Mouse (Mus musculus) retina, embryonic 14.5 days (tissue): ENCODE measurements around the gene Ccnb3.
"Not testable (repeated sequence)": the region's sequence is repeated elsewhere in the genome, so short reads cannot be mapped to it uniquely, and the experiment has no call there.

Source experiments
- DNase-seq: peaks from one replicate; pipeline ENCODE4 v3.0.0-alpha.2; 2015; ENCODE audit warnings: low spot score

Gene Ccnb3

DNA sequence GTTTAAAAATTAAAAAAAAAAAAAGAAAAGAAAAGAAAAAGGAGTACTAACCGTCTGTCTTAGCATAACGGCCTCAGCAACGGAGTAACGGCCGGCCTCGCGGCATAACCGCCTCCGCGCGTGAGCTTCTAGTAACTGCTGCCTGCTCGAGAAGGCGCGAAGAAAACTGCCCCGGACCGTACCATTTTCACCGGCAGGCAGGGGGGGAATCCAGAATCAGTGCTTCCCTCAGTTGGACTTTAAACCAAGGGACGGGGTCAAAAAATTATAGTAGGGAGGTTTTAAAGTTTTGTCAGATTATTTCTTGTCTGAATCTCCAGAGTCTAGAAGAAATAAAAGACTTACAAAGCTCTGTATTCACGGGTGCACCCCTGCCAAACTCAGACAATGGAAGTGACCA, at the start of gene Ccnb3:
Gene Ccnb3, minus strand, starts transcription at position 101 of the 400 bp plus-strand sequence.
- no peak for DNase-seq

DNA sequence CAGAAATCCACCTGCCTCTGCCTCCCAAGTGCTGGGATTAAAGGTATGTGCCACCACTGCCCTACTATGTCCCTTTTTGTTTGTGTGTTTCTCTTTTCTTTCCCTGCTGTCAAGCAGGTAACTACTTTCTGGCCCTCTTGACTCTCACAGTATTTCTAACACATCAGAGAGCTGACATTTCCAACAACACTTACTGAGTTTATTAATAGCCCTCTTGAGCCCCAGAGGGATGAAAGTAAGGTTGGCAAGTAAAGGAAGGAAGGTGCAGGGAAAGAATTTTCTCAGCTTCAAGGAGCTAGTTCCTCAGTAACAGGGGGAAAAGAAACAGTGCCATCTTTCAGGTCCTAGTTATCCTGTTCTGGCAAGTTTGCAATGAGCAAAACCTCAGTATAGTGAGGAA, 48.9 kb upstream of the Ccnb3 start:
- no peak for DNase-seq

DNA sequence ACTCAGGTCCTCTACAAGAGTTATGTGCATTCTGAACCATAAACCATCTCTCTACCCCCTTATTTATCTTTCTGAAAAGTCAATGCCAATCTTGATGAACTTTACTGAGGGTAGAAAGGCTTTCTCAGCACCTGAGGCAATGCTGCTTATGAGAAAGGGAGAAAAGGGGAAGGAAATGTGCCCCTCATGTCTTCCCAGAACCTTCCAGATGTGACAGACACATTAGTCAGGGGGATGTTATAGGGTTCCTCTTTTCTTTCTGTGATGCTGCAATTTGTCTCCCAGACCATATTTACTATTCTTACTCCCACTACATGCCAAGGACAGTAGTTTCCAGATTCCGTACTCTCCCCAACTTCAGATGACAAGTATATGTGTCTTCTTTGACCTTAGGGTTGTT, 44.5 kb upstream of the Ccnb3 start:
- no peak for DNase-seq

DNA sequence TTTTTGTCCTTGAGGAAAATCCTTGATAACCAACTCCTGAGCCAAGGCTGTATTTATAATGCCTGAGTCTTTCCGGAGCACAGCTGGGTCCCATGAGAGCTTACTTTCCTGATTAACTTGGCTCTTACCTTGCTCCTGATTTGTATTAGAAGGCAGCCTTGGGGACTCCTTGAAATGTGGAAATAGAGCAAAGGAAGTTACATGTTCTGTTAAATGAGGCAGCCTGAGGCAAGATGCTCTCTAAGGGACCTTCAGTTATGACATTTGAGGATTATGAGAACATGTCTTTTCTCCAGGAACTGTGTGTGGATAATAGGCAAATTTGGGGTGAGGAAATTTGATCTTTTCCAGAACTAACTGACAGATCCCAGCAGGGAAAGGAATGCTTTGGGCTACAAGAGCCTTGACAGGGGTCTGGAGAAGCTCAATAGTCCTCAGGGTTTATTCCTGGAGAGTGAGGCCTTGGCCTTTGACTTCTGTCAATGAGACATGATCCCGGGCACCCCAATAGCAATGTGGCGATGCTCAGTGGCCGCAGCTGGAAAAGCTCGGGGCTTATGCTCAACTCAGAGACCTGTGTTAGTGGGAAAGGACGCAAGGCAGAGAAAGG, 38.5 kb upstream of the Ccnb3 start:
- no peak for DNase-seq

DNA sequence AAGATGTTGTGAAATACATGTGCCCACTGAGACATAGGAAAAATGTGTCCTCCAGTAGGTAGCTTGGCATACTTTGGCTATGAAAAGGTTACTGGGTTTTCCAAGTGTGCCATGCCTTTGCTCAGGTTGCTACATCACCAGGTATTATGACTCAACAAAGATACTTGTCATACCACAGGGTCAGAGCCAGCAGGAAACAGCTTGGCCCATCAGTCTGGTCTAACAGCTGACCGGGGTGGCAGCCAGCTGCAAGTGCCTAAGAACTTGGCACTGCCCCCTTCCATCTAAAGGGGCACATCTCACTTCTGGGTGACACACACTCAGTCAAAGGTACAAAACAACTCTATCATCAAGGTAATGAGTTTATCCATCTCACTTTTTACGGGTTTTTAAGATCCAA, 26.6 kb upstream of the Ccnb3 start:
- no peak for DNase-seq

DNA sequence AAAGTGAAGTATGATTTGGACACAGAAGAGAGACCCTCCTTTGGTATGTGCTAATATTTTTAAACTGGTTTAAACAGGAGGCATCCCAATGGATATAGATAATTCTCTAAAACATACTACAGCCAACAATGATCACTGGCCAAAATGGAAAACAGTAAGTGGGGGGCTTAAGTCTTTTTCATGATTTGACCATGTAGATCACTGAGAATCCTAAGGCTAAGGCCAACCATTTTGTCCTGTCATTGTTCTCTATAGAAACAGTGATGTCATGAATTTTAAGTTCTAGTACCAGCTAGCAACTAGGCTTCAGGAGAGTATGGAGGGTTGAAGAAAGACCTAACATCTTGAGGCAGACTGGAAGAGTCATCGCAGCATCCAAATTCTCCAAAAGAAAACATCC, 25.8 kb upstream of the Ccnb3 start, which contains the start of gene Akap4:
Gene Akap4, plus strand, starts transcription at position 301 of the 400 bp plus-strand sequence.
- no peak for DNase-seq

DNA sequence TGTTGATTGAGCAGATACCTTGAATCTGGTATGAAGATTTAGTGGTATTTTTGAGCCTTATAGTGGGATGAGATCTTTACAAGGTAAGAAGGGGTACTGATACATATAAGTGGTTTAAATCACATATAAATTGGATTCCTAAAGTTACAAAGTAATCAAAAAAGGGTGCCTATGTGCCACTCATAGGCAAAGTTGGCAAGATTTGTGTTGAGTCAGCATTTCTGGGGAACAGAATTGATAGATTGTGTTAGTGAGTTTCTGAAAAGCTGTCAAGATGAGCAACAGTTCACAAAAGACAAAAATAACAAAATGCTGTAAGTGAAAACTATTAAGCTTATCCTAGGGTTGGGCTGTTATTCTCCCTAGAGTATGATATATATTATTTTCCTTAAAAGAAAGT, 22.7 kb upstream of the Ccnb3 start:
- DNase-seq = no peak

DNA sequence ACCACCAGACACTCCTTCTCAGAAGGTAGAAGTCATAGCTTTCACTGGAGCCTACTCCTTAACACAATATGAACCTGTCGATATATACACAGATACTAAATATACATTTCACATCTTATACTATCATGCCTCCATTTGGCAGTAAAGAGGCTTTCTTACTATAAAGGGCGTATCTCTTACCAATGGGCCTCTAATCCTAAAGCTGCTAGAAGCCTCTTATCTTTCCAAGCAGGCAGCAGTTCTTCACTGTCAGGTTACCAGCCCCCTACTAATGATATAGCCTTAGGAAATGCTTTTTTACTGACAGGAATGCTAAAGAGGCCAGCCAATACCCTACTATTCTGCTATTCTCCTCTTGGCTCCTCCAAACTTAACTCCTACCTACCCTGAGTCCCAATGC, 16.2 kb upstream of the Ccnb3 start:
- no peak for DNase-seq

DNA sequence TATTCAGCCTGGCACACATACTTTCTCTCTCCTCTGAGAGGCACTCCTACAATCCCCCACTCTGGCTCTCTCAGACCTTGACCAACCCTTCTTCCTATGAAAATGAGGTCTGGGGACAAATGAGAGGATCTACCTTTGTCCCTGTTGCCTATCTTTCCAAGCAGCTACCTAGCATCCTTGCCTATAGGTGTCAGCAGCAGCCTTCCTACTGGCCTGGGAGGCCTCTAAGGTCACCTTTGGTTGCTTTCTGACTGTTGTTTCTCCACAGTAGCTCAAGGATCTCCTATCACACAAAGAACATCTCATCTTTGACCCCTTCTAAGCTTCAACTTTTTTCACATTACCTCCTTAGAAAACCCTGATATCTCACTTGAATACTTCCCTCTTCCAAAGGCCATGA, 15.6 kb upstream of the Ccnb3 start:
- no peak for DNase-seq

DNA sequence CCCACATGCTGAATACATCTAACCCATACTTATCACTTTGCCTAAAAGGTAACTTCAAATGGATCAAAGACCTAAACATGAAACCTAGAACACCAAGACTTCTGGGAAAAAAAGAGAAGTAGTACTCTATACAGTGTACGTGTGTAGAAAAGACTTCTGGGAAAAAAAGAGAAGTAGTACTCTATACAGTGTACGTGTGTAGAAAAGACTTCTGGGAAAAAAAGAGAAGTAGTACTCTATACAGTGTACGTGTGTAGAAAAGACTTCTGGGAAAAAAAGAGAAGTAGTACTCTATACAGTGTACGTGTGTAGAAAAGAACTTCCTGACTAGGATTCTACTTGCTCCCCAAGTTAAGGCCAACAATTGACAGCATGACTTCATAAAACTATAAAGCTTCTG, 57.5 kb downstream of the Ccnb3 start:
- not testable (repeated sequence) for DNase-seq

DNA sequence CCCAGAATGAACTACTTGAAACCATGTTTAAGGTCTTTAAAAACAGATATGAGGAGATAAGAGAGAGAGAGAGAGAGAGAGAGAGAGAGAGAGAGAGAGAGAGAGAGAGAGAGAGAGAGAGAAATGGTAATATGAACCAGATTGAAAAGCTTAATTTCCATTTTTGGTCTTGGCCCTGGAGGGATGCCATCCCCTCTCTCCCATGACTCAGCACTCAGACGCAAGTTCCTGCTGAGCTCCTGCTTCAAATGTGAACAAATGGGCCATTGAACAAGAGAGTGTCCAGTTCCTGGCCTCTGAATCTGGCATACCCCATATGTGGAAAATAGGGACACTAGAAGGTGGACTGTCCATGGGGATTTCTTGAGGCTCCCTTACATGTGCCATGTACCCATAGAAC, 69.5 kb downstream of the Ccnb3 start:
- no peak for DNase-seq

DNA sequence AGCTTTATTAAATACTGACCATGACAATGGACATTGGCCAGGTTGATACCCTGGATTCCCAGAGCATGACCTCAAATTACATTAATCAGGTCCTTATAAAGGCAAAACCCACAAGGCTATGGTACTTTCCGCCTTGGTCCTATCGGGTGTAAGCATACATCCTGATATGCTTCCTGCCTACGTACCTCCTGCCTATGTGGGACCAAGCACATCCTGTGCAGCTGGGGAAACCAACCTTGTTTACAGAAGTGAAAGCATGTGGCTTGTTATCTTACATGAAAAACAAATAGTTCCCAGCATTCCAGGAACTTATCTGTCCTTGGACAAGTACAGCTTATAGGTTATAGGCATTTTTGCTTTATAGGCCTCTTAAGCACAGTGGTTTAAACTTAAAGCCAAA, 72.8 kb downstream of the Ccnb3 start:
- no peak for DNase-seq
